Mouse (Mus musculus): ENCODE results near the gene Catsper1. TPM values are rescaled to one million over a fixed set of nuclear protein-coding genes. Genes with fewer than 3 reads are reported as not detected.

Gene Catsper1
- total RNA-seq, 2 experiments from 2014 or later = not detected

Other genes starting within 250 kb of the Catsper1 start
- 10 to 100 TPM; 70.2 to 72.5 TPM for gene Yif1a, start 247.2 kb upstream of the Catsper1 start, total RNA-seq (2021)
- gene Cnih2, start 237.2 kb upstream of the Catsper1 start, total RNA-seq (2021) = 1 to 10 TPM; 1.8 to 2.1 TPM
- 100 to 1,000 TPM; 188 to 191 TPM for gene Rab1b, start 228.7 kb upstream of the Catsper1 start, total RNA-seq (2021)
- gene Klc2, start 217.2 kb upstream of the Catsper1 start, total RNA-seq (2021) = 10 to 100 TPM; 43.7 to 43.8 TPM
- gene Pacs1, start 62.6 kb upstream of the Catsper1 start, total RNA-seq (2021) = 10 to 100 TPM; 27.6 to 28.7 TPM
- gene Sf3b2, start 40.3 kb upstream of the Catsper1 start, total RNA-seq (2021) = 100 to 1,000 TPM; 136 to 139 TPM
- 1 to 10 TPM; 7.4 to 9.3 TPM for gene Gal3st3, start 37.4 kb upstream of the Catsper1 start, total RNA-seq (2021)
- 1 to 10 TPM in 1 of 2 experiments, under 1 TPM in 1; 0.81 to 3.0 TPM for gene Cst6, start 13.8 kb downstream of the Catsper1 start, total RNA-seq (2021)
- 10 to 100 TPM; 35.0 to 37.3 TPM for gene Eif1ad, start 31.0 kb downstream of the Catsper1 start, total RNA-seq (2021)
- gene Banf1, start 31.4 kb downstream of the Catsper1 start, total RNA-seq (2021) = 100 to 1,000 TPM; 234 to 244 TPM
- 10 to 100 TPM; 52.6 to 54.1 TPM for gene Sart1, start 53.0 kb downstream of the Catsper1 start, total RNA-seq (2021)
- gene Tsga10ip, start 66.8 kb downstream of the Catsper1 start, total RNA-seq (2021) = under 1 TPM; 0.45 to 0.48 TPM
- gene Drap1, start 89.2 kb downstream of the Catsper1 start, total RNA-seq (2021) = 100 to 1,000 TPM; 231 to 246 TPM
- gene AI837181, start 89.4 kb downstream of the Catsper1 start, total RNA-seq (2021) = 10 to 100 TPM; 35.2 to 35.3 TPM
- gene Fosl1, start 111.8 kb downstream of the Catsper1 start, total RNA-seq (2021) = not detected
- 10 to 100 TPM; 13.5 to 13.9 TPM for gene Ccdc85b, start 122.2 kb downstream of the Catsper1 start, total RNA-seq (2021)
- 100 to 1,000 TPM; 106 to 118 TPM for gene Fibp, start 124.9 kb downstream of the Catsper1 start, total RNA-seq (2021)
- under 1 TPM; 0.24 to 0.50 TPM for gene Ctsw, start 132.8 kb downstream of the Catsper1 start, total RNA-seq (2021)
- 10 to 100 TPM; 36.7 to 37.8 TPM for gene Efemp2, start 138.2 kb downstream of the Catsper1 start, total RNA-seq (2021)
- gene Mus81, start 152.7 kb downstream of the Catsper1 start, total RNA-seq (2021) = 10 to 100 TPM; 27.9 to 32.9 TPM
- gene Cfl1, start 154.7 kb downstream of the Catsper1 start, total RNA-seq (2021) = 100 to 1,000 TPM; 719 to 727 TPM
- 1 to 10 TPM; 1.5 to 2.1 TPM for gene 1700020D05Rik, start 168.0 kb downstream of the Catsper1 start, total RNA-seq (2021)
- 1 to 10 TPM; 7.8 to 7.9 TPM for gene Snx32, start 174.8 kb downstream of the Catsper1 start, total RNA-seq (2021)
- not detected for gene Ovol1, start 224.9 kb downstream of the Catsper1 start, total RNA-seq (2021)
- gene Ap5b1, start 232.3 kb downstream of the Catsper1 start, total RNA-seq (2021) = 1 to 10 TPM; 3.8 to 4.6 TPM

Data from heart, postnatal 4 days (tissue).